Mouse (Mus musculus) olfactory bulb, adult 2 months (tissue): ENCODE measurements around the gene Tmem156.

Experiments
- CTCF ChIP-seq: fragments of 200-500 bp; IDR thresholded peaks from 2 replicates; pipeline ENCODE4 v1.5.1; 2012; ENCODE audit warnings: low read depth, mild to moderate bottlenecking, low read length, moderate library complexity; ENCODE audit not compliant: insufficient read depth
- POLR2A ChIP-seq: fragments of 200-500 bp; IDR thresholded peaks from 2 replicates; pipeline ENCODE4 v1.6.1; 2012; ENCODE audit warnings: mild to moderate bottlenecking, low read depth, low read length, moderate library complexity; ENCODE audit not compliant: insufficient read depth

DNA sequence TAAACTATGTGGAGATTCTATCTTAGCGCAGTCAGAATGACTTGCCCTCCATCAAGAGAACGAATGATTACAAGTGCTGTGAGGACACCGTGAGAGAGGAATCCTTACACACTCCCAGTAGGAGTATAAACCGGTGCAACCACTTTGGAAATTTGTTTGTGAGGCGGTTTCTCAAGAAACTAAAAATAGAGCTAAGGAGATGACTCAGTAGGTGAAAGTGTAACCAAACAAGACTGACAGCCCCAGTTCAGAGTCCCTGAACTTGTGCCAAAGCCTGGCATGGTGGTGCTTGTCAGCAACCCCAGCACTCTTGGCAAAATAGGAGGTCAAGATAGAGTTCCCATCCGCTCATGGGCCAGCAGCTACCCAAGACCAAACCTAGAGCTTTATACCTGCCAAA, 5.4 kb downstream of the Tmem156 start:
- TF ChIP-seq CTCF, result no peak
- no peak for TF ChIP-seq POLR2A
